Mouse (Mus musculus) C2C12 (cell line): ENCODE data around the gene Usp15. TPM values are rescaled to one million over a fixed set of nuclear protein-coding genes. Genes with fewer than 3 reads are reported as not detected.

ENCODE experiments used
- H3K27me3 ChIP-seq: one replicate; pipeline ENCODE4 v1.6.1; 2011; ENCODE audit not compliant: control insufficient read depth, insufficient read depth, insufficient read length
- H3K36me3 ChIP-seq: one replicate; pipeline ENCODE4 v1.6.1; 2011; ENCODE audit not compliant: control insufficient read depth, insufficient read depth
- H3K4me3 ChIP-seq: one replicate; pipeline ENCODE4 v1.5.1; 2011; ENCODE audit warnings: mild to moderate bottlenecking, control low read depth; ENCODE audit not compliant: poor library complexity, insufficient read depth, severe bottlenecking
- H3K79me2 ChIP-seq: one replicate; pipeline ENCODE4 v1.6.1; 2011; ENCODE audit not compliant: control insufficient read depth, insufficient read depth
- H3K79me3 ChIP-seq: one replicate; pipeline ENCODE4 v1.6.1; 2011; ENCODE audit warnings: low read depth, control low read depth
- H3ac ChIP-seq: one replicate; pipeline ENCODE3; 2011; ENCODE audit warnings: low read depth; ENCODE audit not compliant: control insufficient read depth, insufficient read length
- CEBPB ChIP-seq: IDR thresholded peaks from one replicate; pipeline ENCODE4 v1.6.1; 2011; ENCODE audit warnings: low read depth, mild to moderate bottlenecking, control low read depth, moderate library complexity
- CTCF ChIP-seq: IDR thresholded peaks from one replicate; pipeline ENCODE4 v1.5.1; 2011; ENCODE audit not compliant: control insufficient read depth, insufficient read depth, insufficient read length
- FOSL1 ChIP-seq: IDR thresholded peaks from one replicate; pipeline ENCODE4 v1.8.0; 2011; ENCODE audit warnings: mild to moderate bottlenecking, low read length; ENCODE audit not compliant: poor library complexity, insufficient read depth, severe bottlenecking
- MAX ChIP-seq: IDR thresholded peaks from one replicate; pipeline ENCODE4 v1.6.1; 2011; ENCODE audit warnings: mild to moderate bottlenecking, control low read depth
- MYOD1 ChIP-seq: IDR thresholded peaks from one replicate; pipeline ENCODE4 v1.6.1; 2011; ENCODE audit warnings: low read depth; ENCODE audit not compliant: control insufficient read depth, insufficient read length
- MYOG ChIP-seq: IDR thresholded peaks from one replicate; pipeline ENCODE4 v1.6.1; 2011; ENCODE audit not compliant: control insufficient read depth, insufficient read length; ENCODE audit errors: extremely low read depth
- USF1 ChIP-seq: IDR thresholded peaks from one replicate; pipeline ENCODE4 v1.6.1; 2011; ENCODE audit warnings: low read depth, mild to moderate bottlenecking, control low read depth, moderate library complexity
- polyA plus RNA-seq: library from polyadenylated mRNA; unstranded; fragments of >200 nt; fragmentation: generic; extraction: Trizol; gene quantifications from one replicate; pipeline ENCODE4 v1.2.1, GENCODE M21; 2012; ENCODE audit warnings: missing spikeins

The Usp15 gene
- polyA plus RNA-seq, 1 experiment, result 20.1 TPM

DNA sequence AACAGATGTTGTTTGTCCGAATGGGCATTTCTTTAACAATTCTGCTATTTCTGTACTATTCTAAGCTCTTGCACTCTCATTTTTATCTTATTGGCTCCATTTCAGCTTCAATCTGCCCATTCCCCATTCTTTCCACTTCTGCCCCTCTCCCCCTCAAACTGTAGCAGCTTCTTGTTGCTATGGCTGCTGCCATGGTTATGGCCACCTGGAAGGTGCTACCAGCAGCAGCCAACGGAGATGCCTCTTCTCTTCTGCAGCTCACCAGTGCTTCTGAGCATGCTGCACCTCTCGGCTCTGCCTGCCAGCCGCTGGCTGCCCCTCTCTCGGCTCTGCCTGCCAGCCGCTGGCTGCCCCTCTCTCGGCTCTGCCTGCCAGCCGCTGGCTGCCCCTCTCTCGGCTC lies 112.5 kb downstream of the Usp15 start:
- H3K4me3 ChIP-seq, result no peak overlapping the region
- TF ChIP-seq CTCF, result no peak
- TF ChIP-seq MAX, result no peak
- TF ChIP-seq USF1, result no peak
- TF ChIP-seq FOSL1, result no peak

DNA sequence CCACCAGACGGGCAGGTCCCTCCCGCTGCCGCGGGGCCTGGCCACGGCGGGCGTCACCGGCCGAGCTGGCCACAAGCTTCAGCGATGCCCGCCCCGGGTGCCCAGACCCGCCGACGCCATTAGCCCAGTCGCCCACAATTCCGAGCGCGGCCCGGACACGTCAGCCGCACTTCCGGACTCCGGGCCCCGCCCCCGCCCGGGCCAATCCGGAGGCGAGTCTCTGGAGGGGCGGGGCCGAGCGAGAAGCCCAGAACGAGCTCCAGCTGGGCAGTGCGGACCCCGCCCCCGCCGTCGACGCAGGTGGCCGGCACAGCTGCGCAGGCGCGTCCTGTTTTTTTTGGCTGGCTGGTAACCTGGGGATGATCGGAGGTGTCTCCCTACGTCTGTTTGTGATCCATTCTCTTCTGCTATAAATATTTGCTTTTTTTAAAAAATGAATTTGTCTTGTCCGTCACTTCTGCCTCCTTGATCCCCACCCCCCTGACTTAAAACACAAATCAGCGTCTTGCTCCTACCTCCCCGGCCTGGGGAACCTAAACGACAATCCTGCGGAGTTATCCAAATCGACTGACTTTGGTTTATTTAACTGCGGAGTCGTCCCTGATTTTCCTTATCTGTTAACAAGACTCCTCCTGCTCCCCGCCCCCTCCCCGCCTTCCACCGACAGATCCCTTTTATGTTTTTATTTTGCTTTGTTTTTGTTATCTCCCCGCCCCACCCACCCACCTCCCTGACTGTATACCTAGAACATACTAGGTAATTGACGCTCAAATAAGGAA lies 120.4 kb downstream of the Usp15 start, which contains the start of gene Mon2:
Gene Mon2, minus strand, starts transcription at position 261 of the 779 bp plus-strand sequence.
- TF ChIP-seq CTCF (no peak), FOSL1 (no peak), MYOG (no peak), USF1 (no peak), MYOD1 (no peak), CEBPB (no peak), MAX (no peak)
- Histone ChIP-seq H3ac (peak within 1 kb of the TSS; percentile 97), H3K27me3 (peaks cover 4% of the 10 kb centered on the region)

More for the DNA sequence above, 112.5 kb downstream of the Usp15 start:
- H3ac ChIP-seq, result no peak overlapping the region
- H3K79me3 ChIP-seq, result no peaks in the 10 kb centered on the region
- H3K36me3 ChIP-seq, result no peaks in the 10 kb centered on the region
- no peaks in the 10 kb centered on the region for H3K79me2 ChIP-seq
- peaks cover 4% of the 10 kb centered on the region for H3K27me3 ChIP-seq

DNA sequence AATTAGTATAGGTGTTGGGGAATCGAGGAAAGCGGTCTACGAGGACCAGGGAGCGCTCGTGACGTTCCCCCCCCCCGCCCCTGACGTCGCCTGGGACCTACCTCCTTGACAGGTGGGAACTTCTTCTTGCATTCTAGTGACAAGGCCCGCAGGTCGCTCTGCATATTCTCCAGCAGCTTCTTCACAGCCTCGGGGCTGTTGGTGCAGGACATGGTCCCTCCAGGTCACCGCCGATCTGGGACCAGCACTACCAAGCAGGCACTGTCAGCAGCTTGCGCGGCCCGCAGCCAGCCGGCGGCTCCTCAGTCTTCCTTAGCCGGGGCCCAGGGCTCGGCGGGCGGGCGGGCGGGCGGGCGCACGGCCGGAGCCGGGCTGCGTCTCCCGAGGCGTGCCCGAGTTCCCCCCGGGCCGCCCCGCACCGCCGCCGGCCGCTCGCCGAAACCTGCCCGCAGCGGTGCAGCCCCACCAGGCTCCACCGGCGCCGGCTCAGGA lies 121.0 kb downstream of the Usp15 start:
- TF ChIP-seq MYOG (no peak), MYOD1 (no peak), USF1 (no peak), MAX (no peak), CTCF (no peak), CEBPB (no peak), FOSL1 (no peak)

More for the DNA sequence above, 120.4 kb downstream of the Usp15 start, which contains the start of gene Mon2:
- Histone ChIP-seq H3K79me3 (peaks cover 34% of the 10 kb centered on the region), H3K36me3 (peaks cover 17% of the 10 kb centered on the region), H3K79me2 (peaks cover 46% of the 10 kb centered on the region), H3K4me3 (peak within 1 kb of the TSS; percentile 75)

DNA sequence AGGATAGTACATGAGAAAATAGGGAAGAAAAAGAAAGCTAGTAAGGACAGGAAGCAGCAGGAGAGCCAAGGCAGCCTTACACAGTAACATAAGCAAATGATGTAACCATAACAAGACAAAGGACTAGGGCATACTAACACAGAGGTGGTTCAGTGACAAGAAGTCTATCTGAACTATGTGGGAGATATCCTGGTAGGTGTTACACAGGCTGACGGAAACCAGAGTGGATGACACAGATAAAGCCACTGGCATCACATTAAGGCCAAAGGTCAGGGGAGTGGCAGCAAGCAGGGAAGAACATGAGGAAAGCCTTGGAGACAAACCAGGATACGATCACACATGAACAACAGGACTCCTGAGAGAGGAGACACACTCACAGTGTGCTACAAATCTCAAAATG lies 124.8 kb downstream of the Usp15 start:
- no peak overlapping the region for H3ac ChIP-seq
- peaks cover 50% of the 10 kb centered on the region for H3K79me3 ChIP-seq
- TF ChIP-seq MYOG, result no peak
- no peak for TF ChIP-seq FOSL1
- no peak for TF ChIP-seq MAX
- no peak for TF ChIP-seq USF1
- no peak for TF ChIP-seq CEBPB
- TF ChIP-seq MYOD1, result no peak
- TF ChIP-seq CTCF, result no peak
- peaks cover 34% of the 10 kb centered on the region for H3K36me3 ChIP-seq
- H3K79me2 ChIP-seq, result peaks cover 65% of the 10 kb centered on the region
- H3K4me3 ChIP-seq, result no peak overlapping the region
- no peaks in the 10 kb centered on the region for H3K27me3 ChIP-seq

More for the DNA sequence above, 121.0 kb downstream of the Usp15 start:
- Histone ChIP-seq H3K79me3 (peaks cover 39% of the 10 kb centered on the region), H3K4me3 (peak overlapping the region; percentile 75), H3K36me3 (peaks cover 20% of the 10 kb centered on the region), H3K79me2 (peaks cover 53% of the 10 kb centered on the region), H3ac (peak overlapping the region; percentile 97), H3K27me3 (peaks cover 4% of the 10 kb centered on the region)

DNA sequence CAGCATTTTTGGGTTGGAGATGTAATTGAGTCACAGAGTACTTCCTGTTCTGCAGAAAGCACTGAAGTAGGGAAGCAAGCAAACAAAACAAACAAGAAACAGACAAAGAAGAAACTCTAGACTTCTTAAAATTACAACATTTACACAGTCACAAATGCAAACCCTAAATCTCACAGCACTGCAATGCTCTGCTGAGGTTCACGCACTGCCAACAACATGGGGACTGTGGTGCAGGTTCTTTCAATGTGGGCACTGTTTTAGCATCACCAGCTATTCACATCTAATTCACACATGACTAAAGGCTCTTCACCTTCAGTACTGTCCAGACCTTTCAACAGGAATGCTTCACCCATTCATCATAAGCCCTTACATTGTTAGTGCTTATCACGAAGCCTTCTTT lies 133.8 kb downstream of the Usp15 start:
- peaks cover 25% of the 10 kb centered on the region for H3K79me3 ChIP-seq
- H3K27me3 ChIP-seq, result no peaks in the 10 kb centered on the region
- TF ChIP-seq CTCF, result no peak
- no peak for TF ChIP-seq USF1
- TF ChIP-seq FOSL1, result no peak
- no peak for TF ChIP-seq CEBPB
- TF ChIP-seq MYOD1, result no peak
- TF ChIP-seq MYOG, result no peak
- TF ChIP-seq MAX, result no peak
- H3ac ChIP-seq, result no peak overlapping the region
- H3K79me2 ChIP-seq, result peaks cover 34% of the 10 kb centered on the region
- no peak overlapping the region for H3K4me3 ChIP-seq
- H3K36me3 ChIP-seq, result peaks cover 2% of the 10 kb centered on the region
